Mouse (Mus musculus) myocyte (in vitro differentiated cells): ENCODE measurements around the gene Ppp1r32.

Experiments used
- CEBPB ChIP-seq: IDR thresholded peaks from 2 replicates; pipeline ENCODE4 v1.6.1; 2011; ENCODE audit warnings: mild to moderate bottlenecking, moderate library complexity; ENCODE audit not compliant: poor library complexity, insufficient read depth, severe bottlenecking
- E2F4 ChIP-seq: IDR thresholded peaks from one replicate; pipeline ENCODE4 v1.6.1; 2011; ENCODE audit warnings: mild to moderate bottlenecking, control low read depth, moderate library complexity; ENCODE audit not compliant: insufficient read depth
- MAX ChIP-seq: IDR thresholded peaks from one replicate; pipeline ENCODE4 v1.6.1; 2011; ENCODE audit warnings: low read depth, mild to moderate bottlenecking, control low read depth
- POLR2A ChIP-seq: IDR thresholded peaks from one replicate; pipeline ENCODE4 v1.6.1; 2011; ENCODE audit warnings: low read depth, mild to moderate bottlenecking, control low read depth, moderate library complexity; ENCODE audit not compliant: insufficient read length
- SRF ChIP-seq: IDR thresholded peaks from one replicate; pipeline ENCODE4 v1.6.1; 2011; ENCODE audit warnings: low read depth; ENCODE audit not compliant: control insufficient read depth, insufficient read length
- TCF12 ChIP-seq: IDR thresholded peaks from one replicate; pipeline ENCODE4 v1.6.1; 2011; ENCODE audit warnings: mild to moderate bottlenecking, control low read depth; ENCODE audit not compliant: poor library complexity, insufficient read depth, severe bottlenecking

DNA sequence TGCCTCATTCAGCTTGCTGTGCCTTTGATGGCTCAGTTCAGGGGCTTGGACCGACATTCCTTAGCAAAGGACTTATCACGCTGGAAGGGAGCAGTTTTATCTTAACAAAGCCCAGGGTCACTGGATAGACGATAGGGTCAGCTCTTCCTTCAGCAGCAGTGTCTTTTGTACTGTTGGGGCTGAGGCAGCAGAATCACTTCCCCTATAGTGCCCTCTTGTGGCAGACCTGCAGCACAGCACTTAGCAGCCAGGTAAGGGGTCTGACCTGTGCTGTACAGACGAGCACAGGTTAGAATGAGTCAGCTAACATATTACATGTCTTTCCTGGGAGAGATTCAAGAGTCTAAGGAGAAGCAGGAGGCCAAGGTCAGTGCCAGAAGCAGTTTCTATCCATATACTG is 19.8 kb upstream of the Ppp1r32 start:
- TF ChIP-seq POLR2A (no peak), SRF (no peak), CEBPB (no peak), MAX (no peak), TCF12 (no peak), E2F4 (no peak)
